Mouse (Mus musculus) B cell, adult 2 months (primary cell): ENCODE measurements at regions not wholly inside any gene's neighbourhood (a gene's known extent, or its start where the extent isn't known, plus 50 kb on each side); places are given as distances from the start of the nearest gene placed in this dataset.

ENCODE experiments used
- DNase-seq, 2 experiments: peaks; one replicate each; pipeline ENCODE4 v3.0.0; 2022

DNA sequence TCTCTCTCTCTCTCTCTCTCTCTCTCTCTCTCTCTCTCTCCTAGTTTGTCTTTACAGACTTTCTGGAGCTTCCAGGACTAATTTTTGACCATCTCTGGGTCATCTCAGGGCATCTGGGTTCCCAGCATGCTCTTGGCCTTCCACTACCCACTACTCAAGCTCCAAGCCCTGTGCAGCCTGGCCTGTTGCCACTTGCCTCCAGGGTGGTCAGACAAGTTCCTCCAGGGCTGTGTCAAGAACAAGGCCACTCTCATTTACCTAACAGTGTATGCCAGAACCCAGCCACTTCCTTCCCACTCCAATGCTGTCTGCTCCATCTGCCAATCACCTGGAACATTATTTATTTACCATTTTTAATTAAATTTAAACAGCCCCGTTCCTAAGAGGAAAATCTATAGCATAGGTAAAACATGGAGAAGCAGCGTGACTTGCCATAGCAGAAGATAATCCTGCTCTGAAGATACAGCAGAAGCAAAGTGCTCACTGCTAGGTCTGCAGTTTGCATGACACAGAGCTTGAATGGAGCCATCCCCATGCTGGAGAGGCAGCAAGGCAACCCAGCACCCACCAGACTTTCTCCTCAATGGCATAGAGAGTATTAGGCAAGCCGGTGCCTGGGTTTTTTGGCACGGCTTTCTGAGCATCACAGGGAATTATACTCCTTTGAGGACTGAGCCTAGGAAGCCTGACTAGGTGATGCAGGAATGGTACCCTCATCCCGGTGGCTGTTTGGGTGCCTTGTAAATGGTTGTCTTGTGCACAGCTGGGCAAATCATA lies 54.0 kb downstream of the Foxi1 start:
- DNase-seq: no peak

DNA sequence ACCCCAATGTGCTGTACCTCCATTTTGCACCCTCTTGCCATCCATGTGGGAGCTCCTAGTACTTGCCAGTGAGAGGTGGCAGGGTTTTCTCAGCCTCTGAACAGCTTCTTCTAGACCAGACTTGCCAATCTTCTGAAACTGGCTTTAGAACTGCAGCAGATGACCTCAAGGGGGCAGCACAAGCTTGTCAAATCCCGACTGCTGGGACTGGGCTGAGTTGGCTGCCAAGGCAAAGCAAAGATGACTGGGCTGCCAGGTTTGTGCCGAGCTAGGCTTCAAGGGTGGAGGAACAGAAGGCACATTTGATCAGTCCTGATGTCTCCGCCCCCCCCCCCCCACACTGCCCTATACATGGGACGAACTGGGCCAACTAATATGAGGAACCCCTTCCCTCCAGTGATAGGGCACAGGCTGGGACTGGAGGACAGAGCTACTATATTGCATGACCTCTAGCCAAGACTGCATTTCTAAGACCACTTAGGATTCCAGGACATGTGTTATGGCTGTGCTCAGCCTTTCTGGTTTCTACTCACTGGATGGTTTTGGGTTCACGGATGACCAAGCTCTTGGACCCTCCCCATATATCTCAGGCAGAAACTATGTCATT lies 51.1 kb upstream of the 4930469K13Rik start:
- DNase-seq: peak; percentile 46 to 51
